Mouse (Mus musculus) spleen, adult 2 months (tissue): ENCODE measurements around the gene Frem2. TPM values are rescaled to one million over a fixed set of nuclear protein-coding genes. Genes with fewer than 3 reads are reported as not detected.

ENCODE experiments used
- DNase-seq, 2 experiments: peaks; one replicate each; pipeline versions ENCODE4 v3.0.0 to v3.0.0-alpha.2; 2012 to 2021; ENCODE audit warnings: low spot score in 2 of 2, low read depth in 1 of 2
- H3K27ac ChIP-seq: fragments of 200-500 bp; 2 replicates; pipeline ENCODE4 v1.5.1; 2012; ENCODE audit warnings: low read length, inconsistent platforms; ENCODE audit not compliant: insufficient read depth
- H3K27me3 ChIP-seq: fragments of 200-500 bp; 2 replicates; pipeline ENCODE4 v1.6.1; 2012; ENCODE audit warnings: mild to moderate bottlenecking, moderate library complexity, low read length, inconsistent platforms; ENCODE audit not compliant: control insufficient read depth, insufficient read depth
- H3K36me3 ChIP-seq: fragments of 200-500 bp; 2 replicates; pipeline ENCODE4 v1.6.1; 2012; ENCODE audit warnings: mild to moderate bottlenecking, low read length, inconsistent platforms; ENCODE audit not compliant: control insufficient read depth, insufficient read depth
- H3K4me1 ChIP-seq: fragments of 200-500 bp; 2 replicates; pipeline ENCODE4 v1.6.1; 2011; ENCODE audit warnings: inconsistent platforms; ENCODE audit not compliant: control insufficient read depth, insufficient read depth, insufficient read length
- H3K4me3 ChIP-seq: fragments of 200-500 bp; 2 replicates; pipeline ENCODE4 v1.5.1; 2011; ENCODE audit warnings: mild to moderate bottlenecking, inconsistent platforms; ENCODE audit not compliant: insufficient read depth, insufficient read length; ENCODE audit errors: extremely low read depth
- CTCF ChIP-seq: fragments of 200-500 bp; IDR thresholded peaks from 2 replicates; pipeline ENCODE4 v1.5.1; 2011; ENCODE audit warnings: mild to moderate bottlenecking, inconsistent platforms; ENCODE audit not compliant: insufficient read depth, insufficient read length, insufficient replicate concordance; ENCODE audit errors: extremely low read depth
- POLR2A ChIP-seq: fragments of 200-500 bp; IDR thresholded peaks from 2 replicates; pipeline ENCODE4 v1.6.1; 2011; ENCODE audit warnings: low read depth, low read length, inconsistent platforms
- WGBS: fragments of 180-500 bp; shearing (Covaris S2); methylation state at CpG from one replicate; pipeline ENCODE4 v1.1.7; 2018; 5-methylcytosine and 5-hydroxymethylcytosine counted together
- polyA plus RNA-seq: library from polyadenylated mRNA; depleted of rRNA; stranded (reverse); fragments of >200 nt; gene quantifications from 2 replicates; pipeline ENCODE4 v1.2.3, GENCODE M21; 2012

The Frem2 gene
- polyA plus RNA-seq, 1 experiment = 1.2 TPM

DNA sequence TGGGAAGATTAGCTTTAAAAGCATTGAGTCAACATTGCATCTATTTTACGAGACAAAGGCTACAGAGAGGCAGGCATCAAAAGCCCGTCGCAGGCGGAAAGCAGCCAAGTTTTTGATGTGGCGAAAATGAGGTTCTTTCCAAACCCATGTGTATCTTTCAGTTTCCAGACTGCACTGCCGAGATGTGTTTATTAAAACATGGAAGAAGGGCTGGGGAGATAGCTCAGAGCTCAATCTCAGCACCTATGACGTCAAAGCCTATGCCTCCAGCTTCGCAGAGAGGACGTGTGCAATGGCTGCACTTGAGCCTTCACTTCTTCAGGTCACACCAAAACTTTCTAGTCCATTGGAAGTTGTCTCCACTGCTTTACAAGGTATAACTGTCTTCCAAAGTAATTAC, 98.9 kb downstream of the Frem2 start:
- no peaks in the 10 kb centered on the region for H3K4me1 ChIP-seq
- 84% methylated on average over 9 of the region's 9 CpGs for WGBS
- H3K36me3 ChIP-seq = no peaks in the 10 kb centered on the region
- no peak overlapping the region for H3K27ac ChIP-seq
- TF ChIP-seq CTCF = no peak
- H3K4me3 ChIP-seq = no peak overlapping the region
- no peak for DNase-seq
- no peaks in the 10 kb centered on the region for H3K27me3 ChIP-seq

- Histone ChIP-seq H3K27me3 (no peaks in the 10 kb centered on the region), H3K4me1 (no peaks in the 10 kb centered on the region), H3K27ac (no peak overlapping the region), H3K36me3 (no peaks in the 10 kb centered on the region), H3K4me3 (no peak overlapping the region)
- no peak for DNase-seq
- TF ChIP-seq POLR2A = no peak
- no peak for TF ChIP-seq CTCF
- 89% methylated on average over 16 of the region's 16 CpGs for WGBS
Measured at GRCm38 (mm10) chr3:53557388-53558214, 99.6 kb downstream of the Frem2 start.

DNA sequence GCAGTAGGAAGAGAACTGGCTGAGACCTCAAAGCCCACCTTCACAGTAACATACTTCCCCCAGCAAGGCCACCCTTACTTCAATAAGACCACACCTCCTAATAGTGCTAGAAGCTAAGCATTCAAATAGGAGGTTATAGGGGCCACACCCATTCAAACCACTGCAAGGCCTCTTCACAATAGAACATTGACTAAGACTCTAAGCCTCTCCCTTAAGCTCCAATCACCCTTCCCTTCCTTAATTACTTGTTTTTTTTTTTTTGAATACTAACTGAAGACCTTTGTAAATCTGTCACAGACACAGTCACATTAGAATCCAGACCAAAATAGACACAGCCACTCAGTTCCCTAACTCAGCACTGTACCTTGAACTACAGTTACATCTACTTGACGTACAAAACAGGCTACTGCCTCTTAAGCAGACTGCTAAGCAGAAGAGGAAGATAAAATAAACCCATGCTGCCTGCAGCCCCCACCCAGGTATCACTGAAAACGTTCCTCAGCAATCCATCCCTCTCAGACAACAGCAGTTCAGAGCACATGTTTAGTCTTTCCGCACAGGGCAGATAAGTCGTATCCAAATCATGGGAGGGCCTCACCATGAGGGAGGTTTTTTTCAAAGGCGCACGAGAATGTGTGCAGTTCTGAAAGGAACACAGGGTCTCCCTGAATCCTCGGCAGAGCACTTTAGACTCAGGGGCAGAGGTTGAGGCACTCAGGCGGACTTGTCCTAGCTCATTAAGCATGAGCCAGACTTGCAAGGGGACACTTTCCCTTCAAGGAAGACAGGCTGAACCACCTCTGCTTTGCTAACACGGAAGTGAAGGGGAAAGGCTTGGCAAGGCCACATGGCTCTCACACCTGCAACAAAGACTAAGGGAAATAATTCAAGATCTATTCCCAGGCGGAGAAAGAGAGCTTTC, 101.9 kb downstream of the Frem2 start:
- 80% methylated on average over 10 of the region's 10 CpGs for WGBS

GRCm38 (mm10) chr3:53552691-53553090, 104.5 kb downstream of the Frem2 start:
- Histone ChIP-seq H3K27ac (no peak overlapping the region), H3K4me1 (no peaks in the 10 kb centered on the region), H3K36me3 (no peaks in the 10 kb centered on the region), H3K4me3 (no peak overlapping the region), H3K27me3 (no peaks in the 10 kb centered on the region)
- WGBS = 79% methylated on average over 7 of the region's 7 CpGs
- TF ChIP-seq POLR2A (no peak), CTCF (no peak)
- no peak for DNase-seq

More for the DNA sequence above, 101.9 kb downstream of the Frem2 start:
- no peaks in the 10 kb centered on the region for H3K27me3 ChIP-seq
- H3K36me3 ChIP-seq = no peaks in the 10 kb centered on the region
- H3K4me1 ChIP-seq = no peaks in the 10 kb centered on the region
- DNase-seq = no peak
- H3K27ac ChIP-seq = no peak overlapping the region
- TF ChIP-seq CTCF (no peak), POLR2A (no peak)
- H3K4me3 ChIP-seq = no peak overlapping the region

- TF ChIP-seq CTCF (no peak), POLR2A (no peak)
- Histone ChIP-seq H3K36me3 (no peaks in the 10 kb centered on the region), H3K27ac (no peak overlapping the region), H3K4me3 (no peak overlapping the region), H3K4me1 (no peaks in the 10 kb centered on the region), H3K27me3 (no peaks in the 10 kb centered on the region)
- WGBS = 90% methylated on average over 6 of the region's 6 CpGs
- no peak for DNase-seq
Measured at GRCm38 (mm10) chr3:53532091-53532490, 125.1 kb downstream of the Frem2 start.

GRCm38 (mm10) chr3:53530305-53530704, 126.8 kb downstream of the Frem2 start:
- H3K4me3 ChIP-seq = no peak overlapping the region
- no peak for TF ChIP-seq CTCF
- no peak for TF ChIP-seq POLR2A
- 83% methylated on average over 6 of the region's 6 CpGs for WGBS
- H3K27me3 ChIP-seq = no peaks in the 10 kb centered on the region
- H3K27ac ChIP-seq = no peak overlapping the region
- H3K4me1 ChIP-seq = no peaks in the 10 kb centered on the region
- DNase-seq = no peak
- no peaks in the 10 kb centered on the region for H3K36me3 ChIP-seq

- TF ChIP-seq POLR2A (no peak), CTCF (peak; percentile 38; the same call in 1 of the 2 replicates)
- 9% methylated on average over 21 of the region's 21 CpGs for WGBS
- Histone ChIP-seq H3K36me3 (no peaks in the 10 kb centered on the region), H3K4me1 (no peaks in the 10 kb centered on the region), H3K4me3 (no peak overlapping the region), H3K27ac (no peak overlapping the region), H3K27me3 (no peaks in the 10 kb centered on the region)
- DNase-seq = peak; percentile 15 to 38
Measured at GRCm38 (mm10) chr3:53525737-53526136, 131.4 kb downstream of the Frem2 start.
